Mouse (Mus musculus) gastrocnemius, postnatal 4 days (tissue): ENCODE data around the gene Sh3bp5. TPM values are rescaled to one million over a fixed set of nuclear protein-coding genes. Genes with fewer than 3 reads are reported as not detected.

Experiments
- DNase-seq, 2 experiments: peaks; one replicate each; pipeline ENCODE4 v3.0.0; 2021 to 2022; ENCODE audit warnings: low spot score in 2 of 2, mixed read lengths in 2 of 2
- total RNA-seq, 2 experiments: library from RNA; stranded (reverse); gene quantifications; 2 replicates each; pipeline ENCODE4 v1.2.3; 2021

The Sh3bp5 gene
- total RNA-seq, 2 experiments from 2014 or later, result 79.8 to 93.9 TPM

GRCm38 (mm10) chr14:31412651-31413056, 23.2 kb downstream of the Sh3bp5 start:
- no peak for DNase-seq

GRCm38 (mm10) chr14:31410737-31411136, 25.1 kb downstream of the Sh3bp5 start:
- no peak for DNase-seq

- no peak for DNase-seq
Measured at GRCm38 (mm10) chr14:31410123-31410724, 25.7 kb downstream of the Sh3bp5 start.

- no peak for DNase-seq
Measured at GRCm38 (mm10) chr14:31408666-31409065, 27.2 kb downstream of the Sh3bp5 start.

GRCm38 (mm10) chr14:31407911-31408604, 27.8 kb downstream of the Sh3bp5 start:
- DNase-seq, result no peak

- no peak for DNase-seq
Measured at GRCm38 (mm10) chr14:31407208-31407607, 28.7 kb downstream of the Sh3bp5 start.

GRCm38 (mm10) chr14:31406154-31406810, 29.6 kb downstream of the Sh3bp5 start:
- DNase-seq, result no peak

- no peak for DNase-seq
Measured at GRCm38 (mm10) chr14:31405652-31406051, 30.2 kb downstream of the Sh3bp5 start.

- DNase-seq, result no peak
Measured at GRCm38 (mm10) chr14:31404663-31405062, 31.2 kb downstream of the Sh3bp5 start.

- DNase-seq, result no peak
Measured at GRCm38 (mm10) chr14:31403995-31404394, 31.9 kb downstream of the Sh3bp5 start.

- DNase-seq, result no peak
Measured at GRCm38 (mm10) chr14:31403556-31403955, 32.3 kb downstream of the Sh3bp5 start.

GRCm38 (mm10) chr14:31402693-31403092, 33.2 kb downstream of the Sh3bp5 start:
- no peak for DNase-seq

- DNase-seq, result no peak
Measured at GRCm38 (mm10) chr14:31401918-31402427, 33.9 kb downstream of the Sh3bp5 start.

- DNase-seq, result no peak
Measured at GRCm38 (mm10) chr14:31400896-31401295, 35.0 kb downstream of the Sh3bp5 start.

- no peak for DNase-seq
Measured at GRCm38 (mm10) chr14:31400246-31400645, 35.6 kb downstream of the Sh3bp5 start.

- DNase-seq, result no peak
Measured at GRCm38 (mm10) chr14:31399271-31399670, 36.6 kb downstream of the Sh3bp5 start.

GRCm38 (mm10) chr14:31398819-31399218, 37.1 kb downstream of the Sh3bp5 start:
- DNase-seq, result no peak

- DNase-seq, result no peak
Measured at GRCm38 (mm10) chr14:31397791-31398595, 37.9 kb downstream of the Sh3bp5 start.

- no peak for DNase-seq
Measured at GRCm38 (mm10) chr14:31397353-31397752, 38.5 kb downstream of the Sh3bp5 start.

- DNase-seq, result no peak
Measured at GRCm38 (mm10) chr14:31396428-31396827, 39.5 kb downstream of the Sh3bp5 start.

- DNase-seq, result no peak
Measured at GRCm38 (mm10) chr14:31395629-31396199, 40.2 kb downstream of the Sh3bp5 start.
